ENCODE assay signal across 21 mouse cellular contexts in the genomic region with DNA sequence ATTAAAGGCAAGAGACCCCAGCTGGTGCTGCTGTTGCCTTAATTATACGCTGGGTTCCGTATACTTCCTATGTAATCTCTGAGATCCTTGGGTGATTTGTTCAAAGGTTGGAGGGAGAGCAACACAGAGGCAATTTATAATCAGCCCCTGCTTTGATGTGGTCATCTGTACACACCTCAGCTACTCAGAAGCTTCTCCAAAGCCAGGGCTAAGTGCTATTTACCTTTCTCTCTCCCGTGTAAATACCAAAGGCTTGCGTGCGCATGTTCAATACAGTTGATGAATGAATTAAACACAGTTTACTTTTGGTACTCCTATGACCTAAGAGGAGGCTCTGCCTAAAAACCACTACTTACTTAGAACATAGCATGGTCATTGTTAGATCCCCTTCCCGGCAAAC.
DNase-seq lines count a peak whose midpoint lies in the region; ATAC-seq and TF ChIP-seq lines count a peak whose summit lies in the region.
"Had no signal": no experiment of that assay in that cellular context is flagged by ENCODE, and none has a peak within 500 bp of the region (broad histone marks: within the 10 kb centered on the region; RNA-seq: fewer than 3 reads in every experiment).

No protein-coding gene starts in this region.

- no peak overlapping the region for H3K4me2 ChIP-seq in lung, embryonic 15.5 days
- H3K4me2 ChIP-seq in stomach, embryonic 14.5 days (replicated peaks; ENCODE audit: low read depth, low read length) = no peak overlapping the region
- H3K4me2 ChIP-seq: embryonic facial prominence, embryonic 13.5 days; forebrain, embryonic 13.5 days; hindbrain, embryonic 15.5 days; limb, embryonic 15.5 days had no signal

- no peaks in the 10 kb centered on the region for H3K79me2 ChIP-seq in heart, adult 2 months (replicated peaks; ENCODE audit: control insufficient read depth, insufficient read depth, low read length)

- no peak overlapping the region for H3K9ac ChIP-seq in heart, adult 2 months (ENCODE audit: low read depth, low read length)
- H3K9ac ChIP-seq in lung, embryonic 15.5 days = no peak overlapping the region
- no peak overlapping the region for H3K9ac ChIP-seq in stomach, embryonic 14.5 days (replicated peaks; ENCODE audit: low read depth, low read length)
- H3K9ac ChIP-seq: embryonic facial prominence, embryonic 13.5 days; forebrain, embryonic 13.5 days; hindbrain, embryonic 15.5 days; limb, embryonic 15.5 days had no signal

- TF ChIP-seq EP300 in heart, adult 2 months (IDR thresholded peaks at IDR 0.05; ENCODE audit: insufficient read depth, low read depth, low read length) = no peak

- no peaks in the 10 kb centered on the region for H3K9me3 ChIP-seq in lung, embryonic 15.5 days
- H3K9me3 ChIP-seq in stomach, embryonic 14.5 days (ENCODE audit: control insufficient read depth, low read depth, low read length) = no peaks in the 10 kb centered on the region
- H3K9me3 ChIP-seq: embryonic facial prominence, embryonic 13.5 days; forebrain, embryonic 13.5 days; heart, embryonic 10.5 days; hindbrain, embryonic 15.5 days; limb, embryonic 15.5 days had no signal

- H3K4me1 ChIP-seq in heart, adult 2 months (ENCODE audit: control insufficient read depth, insufficient read depth, low read length) = peaks cover 9% of the 10 kb centered on the region
- H3K4me1 ChIP-seq in lung, embryonic 15.5 days = peaks cover 21% of the 10 kb centered on the region
- H3K4me1 ChIP-seq in lung, adult 2 months (ENCODE audit: control insufficient read depth, insufficient read depth, low read length) = peaks cover 11% of the 10 kb centered on the region
- no peaks in the 10 kb centered on the region; the same call in 1 of the 2 replicates for H3K4me1 ChIP-seq in stomach, embryonic 14.5 days (ENCODE audit: control insufficient read depth, insufficient read depth, low read length)
- H3K4me1 ChIP-seq: forebrain, embryonic 13.5 days; hindbrain, embryonic 15.5 days had no signal

- no peaks in the 10 kb centered on the region for H3K36me3 ChIP-seq in heart, adult 2 months (ENCODE audit: control insufficient read depth, insufficient read depth, low read length)
- H3K36me3 ChIP-seq in lung, embryonic 15.5 days = no peaks in the 10 kb centered on the region
- no peaks in the 10 kb centered on the region for H3K36me3 ChIP-seq in stomach, embryonic 14.5 days (ENCODE audit: control insufficient read depth, insufficient read depth, low read length)
- H3K36me3 ChIP-seq: embryonic facial prominence, embryonic 13.5 days; heart, embryonic 10.5 days; hindbrain, embryonic 15.5 days; limb, embryonic 15.5 days had no signal

- peak; percentile 45 for DNase-seq in heart, adult 11 months
- DNase-seq in heart, adult 2 months = no peak
- DNase-seq in lung, adult 2 months = no peak
- no peak for DNase-seq in spleen, postnatal 10 days (ENCODE audit: low spot score in 2 of 2)
- no peak for DNase-seq in cerebellum, adult 8-10 months
- DNase-seq: adrenal gland, postnatal 10 days; cerebellum, adult 2 months; cerebellum, postnatal 36 days; embryo, embryonic 11 days; kidney, adult 2 months; kidney, postnatal 14 days; left cerebral cortex, postnatal 4 days; midbrain, embryonic 14.5 days; thymus, postnatal 25 days had no signal

- no peak for ATAC-seq in lung, embryonic 15.5 days (ENCODE audit: borderline replicate concordance, extremely low read depth, low FRiP score, low TSS enrichment)
- peak; percentile 78 for ATAC-seq in stomach, embryonic 14.5 days (ENCODE audit: insufficient number of reproducible peaks, insufficient read depth, low FRiP score, low read depth)
- ATAC-seq: forebrain, embryonic 13.5 days had no signal

- TF ChIP-seq POLR2A in heart, adult 2 months (IDR thresholded peaks at IDR 0.05; ENCODE audit: insufficient read depth, low read depth, low read length) = no peak
- no peak for TF ChIP-seq POLR2A in lung, adult 2 months (IDR thresholded peaks at IDR 0.05; ENCODE audit: borderline replicate concordance, extremely low read depth, low read depth, low read length)

- no peaks in the 10 kb centered on the region for H3K27me3 ChIP-seq in heart, adult 2 months (ENCODE audit: control insufficient read depth, insufficient read depth, low read length)
- H3K27me3 ChIP-seq in lung, embryonic 15.5 days = no peaks in the 10 kb centered on the region
- no peaks in the 10 kb centered on the region for H3K27me3 ChIP-seq in stomach, embryonic 14.5 days (ENCODE audit: control insufficient read depth, insufficient read depth, low read length)
- H3K27me3 ChIP-seq: embryonic facial prominence, embryonic 13.5 days; forebrain, embryonic 13.5 days; hindbrain, embryonic 15.5 days; limb, embryonic 15.5 days had no signal

- WGBS in heart, adult 2 months = 97% methylated on average over 6 of the region's 6 CpGs
- 60% methylated on average over 6 of the region's 6 CpGs for WGBS in lung, embryonic 15.5 days
- WGBS in lung, adult 2 months = 68% methylated on average over 6 of the region's 6 CpGs
- 53% methylated on average over 6 of the region's 6 CpGs for WGBS in stomach, embryonic 14.5 days

- intact Hi-C loops in heart, adult 2 months (cut with DNase I) = no loop called here

- H3K27ac ChIP-seq in heart, adult 2 months = no peak overlapping the region
- peak overlapping the region; percentile 41; the same call in 1 of the 2 replicates for H3K27ac ChIP-seq in lung, embryonic 15.5 days
- no peak overlapping the region for H3K27ac ChIP-seq in stomach, embryonic 14.5 days (ENCODE audit: low read length)
- H3K27ac ChIP-seq: embryonic facial prominence, embryonic 13.5 days; forebrain, embryonic 13.5 days; heart, embryonic 10.5 days; hindbrain, embryonic 15.5 days; limb, embryonic 15.5 days had no signal

- no peak overlapping the region for H3K4me3 ChIP-seq in heart, adult 2 months
- H3K4me3 ChIP-seq in lung, embryonic 15.5 days = no peak overlapping the region
- H3K4me3 ChIP-seq in lung, adult 2 months (replicated peaks; ENCODE audit: extremely low read depth, low read depth, low read length) = no peak overlapping the region
- H3K4me3 ChIP-seq in stomach, embryonic 14.5 days (ENCODE audit: low read depth, low read length) = no peak overlapping the region
- H3K4me3 ChIP-seq: embryonic facial prominence, embryonic 13.5 days; forebrain, embryonic 13.5 days; heart, embryonic 10.5 days; hindbrain, embryonic 15.5 days; limb, embryonic 15.5 days had no signal

- TF ChIP-seq CTCF in heart, adult 2 months (IDR thresholded peaks at IDR 0.05) = no peak
- no peak for TF ChIP-seq CTCF in lung, adult 2 months (IDR thresholded peaks at IDR 0.05; ENCODE audit: insufficient read depth, low read length)
